Mouse (Mus musculus) forebrain, embryonic 15.5 days (tissue): ENCODE results near the gene Dpagt1. TPM values are rescaled to one million over a fixed set of nuclear protein-coding genes. Genes with fewer than 3 reads are reported as not detected.
"Not testable (repeated sequence)": the region's sequence is repeated elsewhere in the genome, so short reads cannot be mapped to it uniquely, and the experiment has no call there.

Source experiments
- ATAC-seq: fragments of 200-750 bp; cut with Nextera tagmentation; replicated peaks from 2 replicates; pipeline ENCODE4 v1.8.0; 2017; ENCODE audit warnings: mild to moderate bottlenecking, moderate TSS enrichment, moderate library complexity
- H3K27ac ChIP-seq: fragments of 300-500 bp; sonication (generic); replicated peaks from 2 replicates; pipeline ENCODE4 v1.5.1; 2015; ENCODE audit warnings: mild to moderate bottlenecking, inconsistent platforms
- H3K27me3 ChIP-seq: fragments of 300-500 bp; sonication (generic); 2 replicates; pipeline ENCODE4 v1.6.1; 2015; ENCODE audit warnings: inconsistent platforms
- H3K36me3 ChIP-seq: fragments of 300-500 bp; sonication (generic); 2 replicates; pipeline ENCODE4 v1.6.1; 2015; ENCODE audit warnings: mild to moderate bottlenecking, inconsistent platforms
- H3K4me1 ChIP-seq: fragments of 300-500 bp; sonication (generic); 2 replicates; pipeline ENCODE4 v1.6.1; 2015; ENCODE audit warnings: inconsistent platforms
- H3K4me2 ChIP-seq: fragments of 300-500 bp; sonication (generic); replicated peaks from 2 replicates; pipeline ENCODE4 v1.6.1; 2015; ENCODE audit warnings: mild to moderate bottlenecking, inconsistent platforms
- H3K4me3 ChIP-seq: fragments of 300-500 bp; sonication (generic); 2 replicates; pipeline ENCODE4 v1.5.1; 2015; ENCODE audit warnings: mild to moderate bottlenecking, inconsistent platforms
- H3K9ac ChIP-seq: fragments of 300-500 bp; sonication (generic); replicated peaks from 2 replicates; pipeline ENCODE4 v1.6.1; 2015; ENCODE audit warnings: mild to moderate bottlenecking, inconsistent platforms
- H3K9me3 ChIP-seq: fragments of 300-500 bp; sonication (generic); 2 replicates; pipeline ENCODE4 v1.6.1; 2016; ENCODE audit warnings: inconsistent platforms
- WGBS: fragments of 180-500 bp; shearing (Covaris S2); methylation state at CpG from one replicate; pipeline ENCODE4 v1.1.7; 2015; ENCODE audit warnings: mixed read lengths; 5-methylcytosine and 5-hydroxymethylcytosine counted together
- microRNA-seq: library from miRNA; unstranded; fragments of <30 nt; microRNA quantifications from one replicate; pipeline ENCODE4, GENCODE M21; 2016
- polyA plus RNA-seq: library from polyadenylated mRNA; unstranded; fragments of >200 nt; fragmentation: Nextera tagmentation; extraction: Ambion mirVana; gene quantifications from 2 replicates; pipeline ENCODE4 v1.2.1, GENCODE M21; 2015

Dpagt1 gene
- polyA plus RNA-seq, 1 experiment from 2014 or later, result 32.5 TPM

GRCm38 (mm10) chr9:44373386-44373785 is 47.6 kb downstream of the Dpagt1 start:
- no peaks in the 10 kb centered on the region for H3K9me3 ChIP-seq
- H3K27ac ChIP-seq, result no peak overlapping the region

GRCm38 (mm10) chr9:44376141-44376540 is 50.3 kb downstream of the Dpagt1 start:
- Histone ChIP-seq H3K9me3 (no peaks in the 10 kb centered on the region), H3K36me3 (peaks cover 3% of the 10 kb centered on the region), H3K27me3 (no peaks in the 10 kb centered on the region), H3K9ac (no peak overlapping the region), H3K27ac (no peak overlapping the region), H3K4me2 (no peak overlapping the region), H3K4me1 (peaks cover 20% of the 10 kb centered on the region), H3K4me3 (no peak overlapping the region)
- WGBS, result 87% methylated on average over 6 of the region's 6 CpGs
- no peak for ATAC-seq

More at GRCm38 (mm10) chr9:44373386-44373785, 47.6 kb downstream of the Dpagt1 start:
- H3K4me3 ChIP-seq, result no peak overlapping the region
- H3K9ac ChIP-seq, result no peak overlapping the region
- H3K36me3 ChIP-seq, result no peaks in the 10 kb centered on the region
- peaks cover 2% of the 10 kb centered on the region; the same call in 1 of the 2 replicates for H3K4me1 ChIP-seq
- ATAC-seq, result no peak
- H3K4me2 ChIP-seq, result no peak overlapping the region
- H3K27me3 ChIP-seq, result no peaks in the 10 kb centered on the region

- WGBS, result 80% methylated on average over 2 of the region's 2 CpGs
Measured at GRCm38 (mm10) chr9:44377335-44377734, 51.5 kb downstream of the Dpagt1 start.

GRCm38 (mm10) chr9:44378153-44378730 is 52.4 kb downstream of the Dpagt1 start:
- no peak for ATAC-seq
- H3K9me3 ChIP-seq, result no peaks in the 10 kb centered on the region
- H3K4me1 ChIP-seq, result peaks cover 23% of the 10 kb centered on the region
- peak overlapping the region; percentile 84 for H3K4me2 ChIP-seq
- no peaks in the 10 kb centered on the region for H3K27me3 ChIP-seq
- H3K4me3 ChIP-seq, result peak overlapping the region; percentile 89
- WGBS, result 89% methylated on average over 5 of the region's 5 CpGs
- peaks cover 24% of the 10 kb centered on the region for H3K36me3 ChIP-seq
- H3K27ac ChIP-seq, result peak overlapping the region; percentile 93
- peak overlapping the region; percentile 93 for H3K9ac ChIP-seq

More at GRCm38 (mm10) chr9:44377335-44377734, 51.5 kb downstream of the Dpagt1 start:
- Histone ChIP-seq H3K36me3 (peaks cover 15% of the 10 kb centered on the region), H3K4me1 (peaks cover 23% of the 10 kb centered on the region)
- not testable (repeated sequence) for H3K9ac ChIP-seq, H3K27me3 ChIP-seq, H3K27ac ChIP-seq, H3K4me2 ChIP-seq, ATAC-seq, H3K9me3 ChIP-seq, H3K4me3 ChIP-seq

- peak within 1 kb of the TSS; percentile 93 for H3K9ac ChIP-seq
- H3K27me3 ChIP-seq, result no peaks in the 10 kb centered on the region
- H3K27ac ChIP-seq, result peak within 1 kb of the TSS; percentile 93
- H3K9me3 ChIP-seq, result no peaks in the 10 kb centered on the region
- H3K4me3 ChIP-seq, result peak within 1 kb of the TSS; percentile 89
- peak; percentile 99 for ATAC-seq
- under 1% methylated on average over 83 of the region's 83 CpGs for WGBS
- peaks cover 23% of the 10 kb centered on the region for H3K4me1 ChIP-seq
- H3K4me2 ChIP-seq, result peak within 1 kb of the TSS; percentile 84
- peaks cover 34% of the 10 kb centered on the region for H3K36me3 ChIP-seq
Measured at GRCm38 (mm10) chr9:44379054-44379834, 53.4 kb downstream of the Dpagt1 start, which contains the start of gene Hyou1. TSS of gene Hyou1 (plus strand) at chr9:44379490.

- Histone ChIP-seq H3K27ac (peak overlapping the region; percentile 87), H3K4me1 (peaks cover 23% of the 10 kb centered on the region), H3K4me2 (peak overlapping the region; percentile 84), H3K27me3 (no peaks in the 10 kb centered on the region), H3K36me3 (peaks cover 41% of the 10 kb centered on the region), H3K4me3 (peak overlapping the region; percentile 89), H3K9ac (peak overlapping the region; percentile 93), H3K9me3 (no peaks in the 10 kb centered on the region)
- 7% methylated on average over 15 of the region's 15 CpGs for WGBS
- peak; percentile 44 for ATAC-seq
Measured at GRCm38 (mm10) chr9:44379862-44380261, 54.0 kb downstream of the Dpagt1 start.

Small RNAs within 50 kb of the gene (microRNA-seq; reads per million reads assigned to microRNA genes)
- gene Gm44335, result not detected

Other genes with a start within 250 kb of the Dpagt1 start
- gene Mfrp, start 224.3 kb upstream of the Dpagt1 start, polyA plus RNA-seq, result 0.18 and 0.23 TPM in 2 replicates
- gene C1qtnf5, start 218.8 kb upstream of the Dpagt1 start, polyA plus RNA-seq, result 2.2 and 3.6 TPM in 2 replicates
- gene Gm49380, start 212.5 kb upstream of the Dpagt1 start, polyA plus RNA-seq, result 0.17 and 0.18 TPM in 2 replicates
- 39.9 and 40.1 TPM in 2 replicates for gene Rnf26, start 212.5 kb upstream of the Dpagt1 start, polyA plus RNA-seq
- gene Mcam, start 191.6 kb upstream of the Dpagt1 start, polyA plus RNA-seq, result 11.3 and 13.1 TPM in 2 replicates
- gene Cbl, start 92.0 kb upstream of the Dpagt1 start, polyA plus RNA-seq, result 25.7 and 26.4 TPM in 2 replicates
- 0.32 TPM in 1 of 2 replicates, not detected in the other for gene Ccdc153, start 85.3 kb upstream of the Dpagt1 start, polyA plus RNA-seq
- 0.59 and 0.61 TPM in 2 replicates for gene Pdzd3, start 74.5 kb upstream of the Dpagt1 start, polyA plus RNA-seq
- gene Nlrx1, start 57.4 kb upstream of the Dpagt1 start, polyA plus RNA-seq, result 4.5 and 5.2 TPM in 2 replicates
- gene Abcg4, start 37.4 kb upstream of the Dpagt1 start, polyA plus RNA-seq, result 14.2 and 15.6 TPM in 2 replicates
- gene Hinfp, start 20.3 kb upstream of the Dpagt1 start, polyA plus RNA-seq, result 33.4 and 35.4 TPM in 2 replicates
- gene C2cd2l, start 5.7 kb upstream of the Dpagt1 start, polyA plus RNA-seq, result 21.5 and 24.2 TPM in 2 replicates
- 232 and 253 TPM in 2 replicates for gene H2afx, start 8.7 kb downstream of the Dpagt1 start, polyA plus RNA-seq
- gene Hmbs, start 18.2 kb downstream of the Dpagt1 start, polyA plus RNA-seq, result 66.3 and 71.2 TPM in 2 replicates
- 38.4 and 42.3 TPM in 2 replicates for gene Vps11, start 35.7 kb downstream of the Dpagt1 start, polyA plus RNA-seq
- 21.6 and 22.0 TPM in 2 replicates for gene Hyou1, start 53.5 kb downstream of the Dpagt1 start, polyA plus RNA-seq
- gene Slc37a4, start 70.8 kb downstream of the Dpagt1 start, polyA plus RNA-seq, result 36.1 and 37.4 TPM in 2 replicates
- gene Rps25, start 81.1 kb downstream of the Dpagt1 start, polyA plus RNA-seq, result 1,070 and 1,143 TPM in 2 replicates
- gene Trappc4, start 81.6 kb downstream of the Dpagt1 start, polyA plus RNA-seq, result 320 and 321 TPM in 2 replicates
- gene Ccdc84, start 92.5 kb downstream of the Dpagt1 start, polyA plus RNA-seq, result 34.6 and 35.1 TPM in 2 replicates
- gene Foxr1, start 115.1 kb downstream of the Dpagt1 start, polyA plus RNA-seq, result not detected in 2 replicates
- not detected in 2 replicates for gene Upk2, start 129.0 kb downstream of the Dpagt1 start, polyA plus RNA-seq
- gene Bcl9l, start 156.8 kb downstream of the Dpagt1 start, polyA plus RNA-seq, result 13.6 and 14.4 TPM in 2 replicates
- 0.06 TPM in 1 of 2 replicates, not detected in the other for gene Cxcr5, start 235.9 kb downstream of the Dpagt1 start, polyA plus RNA-seq